Mouse (Mus musculus): Measurements from ENCODE around the gene Zc3hav1. TPM values are rescaled to one million over a fixed set of nuclear protein-coding genes. Genes with fewer than 3 reads are reported as not detected.

Gene Zc3hav1
- total and polyA plus RNA-seq, 2 experiments from 2014 or later, result 2.3 to 7.0 TPM

DNA sequence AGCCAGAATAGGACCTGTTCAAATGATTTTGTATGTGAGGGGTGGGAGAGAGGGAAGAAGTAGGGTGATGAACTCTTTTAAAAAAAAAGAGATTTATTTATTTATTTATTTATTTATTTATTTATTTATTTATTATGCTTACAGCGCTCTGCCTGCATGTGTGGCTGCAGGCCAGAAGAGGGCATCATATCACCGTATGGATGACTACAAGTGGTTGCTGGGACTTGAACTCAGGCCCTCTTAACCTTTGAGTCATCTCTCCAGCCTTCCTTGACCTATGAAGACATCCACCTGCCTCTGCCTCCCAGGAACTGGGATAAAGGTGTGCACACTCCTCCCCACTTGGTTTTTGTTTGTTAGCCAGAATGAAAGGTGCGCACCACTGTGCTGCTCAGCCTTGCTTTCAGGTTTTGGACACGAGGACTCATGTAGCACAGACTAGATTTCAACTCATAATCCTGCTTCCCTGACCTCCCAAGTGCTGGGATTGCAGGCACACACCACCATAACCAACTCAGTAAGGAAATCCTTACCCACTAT, 17.2 kb downstream of the Zc3hav1 start:
- Histone ChIP-seq H3K27me3 (ENCODE audit: insufficient read depth, low read length) (no peaks in the 10 kb centered on the region), H3K4me2 (ENCODE audit: low read depth, low read length) (no peak overlapping the region), H3K4me1 (ENCODE audit: insufficient read depth, low read length) (no peaks in the 10 kb centered on the region), H3K36me3 (ENCODE audit: insufficient read depth, low read length) (no peaks in the 10 kb centered on the region), H3K9me3 (ENCODE audit: low read length) (no peaks in the 10 kb centered on the region), H3K9ac (replicated peaks; ENCODE audit: low read length) (no peak overlapping the region), H3K27ac (no peak overlapping the region), H3K4me3 (ENCODE audit: low read length) (no peak overlapping the region)
- no peak for TF ChIP-seq CTCF (IDR thresholded peaks at IDR 0.05; ENCODE audit: low read depth)
- ATAC-seq (no peak), DNase-seq (ENCODE audit: low spot score) (no peak)
- 90% methylated on average over 4 of the region's 4 CpGs for WGBS

DNA sequence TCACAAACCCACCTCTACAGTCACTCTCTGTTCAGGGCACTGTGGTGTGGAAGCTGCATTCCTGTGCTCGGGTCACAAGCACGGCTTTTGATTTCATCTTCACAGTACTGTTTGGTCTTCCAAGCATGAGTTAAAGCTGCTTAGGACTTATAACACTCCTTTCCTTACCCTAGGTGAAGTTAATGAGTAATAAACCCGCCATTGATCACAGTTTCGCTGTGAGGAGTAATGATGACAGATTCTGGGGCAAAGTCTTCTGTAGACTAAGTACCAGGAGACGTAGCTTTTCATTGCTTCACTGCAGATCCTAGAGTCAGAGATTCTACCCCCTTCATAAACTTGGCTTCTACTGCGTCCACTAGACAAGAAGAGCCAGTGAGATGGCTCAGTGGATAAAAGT, 19.1 kb downstream of the Zc3hav1 start:
- TF ChIP-seq CTCF (IDR thresholded peaks at IDR 0.05; ENCODE audit: low read depth), result no peak
- WGBS, result 86% methylated on average over 6 of the region's 6 CpGs
- Histone ChIP-seq H3K36me3 (ENCODE audit: insufficient read depth, low read length) (no peaks in the 10 kb centered on the region), H3K4me2 (ENCODE audit: low read depth, low read length) (no peak overlapping the region), H3K9ac (replicated peaks; ENCODE audit: low read length) (no peak overlapping the region), H3K27me3 (ENCODE audit: insufficient read depth, low read length) (no peaks in the 10 kb centered on the region), H3K4me1 (ENCODE audit: insufficient read depth, low read length) (no peaks in the 10 kb centered on the region), H3K4me3 (ENCODE audit: low read length) (no peak overlapping the region), H3K9me3 (ENCODE audit: low read length) (no peaks in the 10 kb centered on the region), H3K27ac (no peak overlapping the region)
- ATAC-seq (no peak), DNase-seq (ENCODE audit: low spot score) (no peak)

DNA sequence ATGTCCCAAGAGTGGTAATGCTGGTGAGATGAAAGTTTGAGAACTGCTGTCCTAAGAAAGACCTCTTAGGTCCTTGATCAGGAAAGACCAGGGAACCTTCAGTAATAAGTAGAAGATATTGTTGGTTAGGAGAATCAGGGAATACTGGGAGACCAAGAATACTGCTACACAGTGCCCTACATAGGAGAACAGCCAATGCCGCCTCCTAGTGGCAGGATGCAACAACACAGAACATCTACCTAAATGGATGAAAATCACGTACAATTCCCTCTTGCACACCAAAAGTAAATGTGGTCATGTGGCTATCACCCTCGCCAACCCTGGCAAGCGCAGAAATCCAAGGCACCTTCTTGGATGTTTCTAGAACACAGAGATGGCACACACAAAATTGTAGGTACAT, 27.8 kb downstream of the Zc3hav1 start:
- Histone ChIP-seq H3K9ac (replicated peaks; ENCODE audit: low read length) (no peak overlapping the region), H3K4me2 (ENCODE audit: low read depth, low read length) (no peak overlapping the region), H3K4me1 (ENCODE audit: insufficient read depth, low read length) (no peaks in the 10 kb centered on the region), H3K27me3 (ENCODE audit: insufficient read depth, low read length) (no peaks in the 10 kb centered on the region), H3K36me3 (ENCODE audit: insufficient read depth, low read length) (no peaks in the 10 kb centered on the region), H3K27ac (no peak overlapping the region), H3K9me3 (ENCODE audit: low read length) (no peaks in the 10 kb centered on the region), H3K4me3 (ENCODE audit: low read length) (no peak overlapping the region)
- TF ChIP-seq CTCF (IDR thresholded peaks at IDR 0.05; ENCODE audit: low read depth), result peak; percentile 91
- ATAC-seq (peak; percentile 68; the same call in 1 of the 2 replicates), DNase-seq (ENCODE audit: low spot score) (peak; percentile 78)
- 25% methylated on average over 4 of the region's 4 CpGs for WGBS

DNA sequence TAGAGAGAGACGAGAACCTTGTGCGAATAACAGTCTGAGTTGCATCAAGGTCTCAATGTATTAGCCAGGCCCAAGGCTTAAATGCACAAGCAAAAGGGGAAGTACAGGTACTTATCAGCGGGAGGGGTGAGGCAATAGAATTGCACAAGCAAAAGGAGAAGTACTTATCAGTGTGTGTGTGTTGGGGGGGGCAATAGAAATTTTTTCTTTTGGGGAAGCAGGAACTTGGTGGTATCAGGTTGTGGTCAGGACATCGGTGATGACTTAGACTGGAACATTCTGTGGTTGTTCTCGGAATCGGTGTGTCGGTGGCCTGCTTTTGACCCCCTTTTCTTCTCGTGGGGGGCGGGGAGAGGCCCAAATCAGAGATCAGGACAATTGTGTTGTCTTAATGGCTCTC, 33.8 kb downstream of the Zc3hav1 start:
- Histone ChIP-seq H3K27me3 (ENCODE audit: insufficient read depth, low read length) (no peaks in the 10 kb centered on the region), H3K9ac (replicated peaks; ENCODE audit: low read length) (no peak overlapping the region), H3K9me3 (ENCODE audit: low read length) (no peaks in the 10 kb centered on the region), H3K4me3 (ENCODE audit: low read length) (no peak overlapping the region), H3K4me1 (ENCODE audit: insufficient read depth, low read length) (no peaks in the 10 kb centered on the region), H3K36me3 (ENCODE audit: insufficient read depth, low read length) (no peaks in the 10 kb centered on the region), H3K4me2 (ENCODE audit: low read depth, low read length) (no peak overlapping the region), H3K27ac (no peak overlapping the region)
- WGBS, result 94% methylated on average over 9 of the region's 9 CpGs
- no peak for ATAC-seq
- no peak for DNase-seq (ENCODE audit: low spot score)
- TF ChIP-seq CTCF (IDR thresholded peaks at IDR 0.05; ENCODE audit: low read depth), result no peak

DNA sequence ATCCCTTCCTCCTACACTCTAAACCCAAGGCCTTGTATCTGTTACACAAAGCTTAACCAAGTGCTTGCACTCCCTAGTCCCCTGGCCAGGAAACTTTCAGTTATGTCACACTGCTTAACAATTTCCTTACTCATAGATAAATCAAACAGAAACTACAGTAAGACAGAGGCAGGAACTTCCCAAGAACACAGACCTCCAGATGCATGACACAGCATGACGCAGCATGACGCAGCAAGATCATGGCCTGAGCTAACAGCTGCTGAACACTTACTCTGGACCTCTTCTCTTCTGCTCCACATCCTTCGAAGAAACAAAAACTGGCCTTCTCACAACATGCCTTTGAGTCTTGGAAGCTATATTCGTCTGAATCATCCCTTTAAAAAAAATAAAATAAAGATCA, 38.4 kb downstream of the Zc3hav1 start:
- 94% methylated on average over 4 of the region's 4 CpGs for WGBS
- no peak for ATAC-seq
- no peak overlapping the region for H3K9ac ChIP-seq (replicated peaks; ENCODE audit: low read length)

DNA sequence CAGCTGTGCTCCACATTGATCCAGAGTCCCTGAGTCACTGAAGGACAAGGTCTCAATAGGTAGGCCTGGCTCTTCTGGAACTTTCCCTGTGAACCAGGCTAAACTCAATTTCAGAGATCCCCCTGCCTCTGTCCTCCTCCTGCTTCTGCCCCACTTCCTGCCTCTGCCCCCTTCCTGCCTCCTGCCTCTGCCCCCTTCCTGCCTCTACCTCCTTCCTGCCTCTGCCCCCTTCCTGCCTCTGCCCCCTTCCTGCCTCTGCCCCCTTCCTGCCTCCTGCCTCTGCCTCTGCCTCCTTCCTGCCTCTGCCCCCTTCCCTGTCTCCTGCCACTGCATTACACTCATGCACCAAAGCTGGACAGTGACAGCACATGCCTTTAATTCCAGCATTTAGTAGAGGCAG, 44.7 kb downstream of the Zc3hav1 start:
- no peak for DNase-seq (ENCODE audit: low spot score)
- no peak for TF ChIP-seq CTCF (IDR thresholded peaks at IDR 0.05; ENCODE audit: low read depth)
- Histone ChIP-seq H3K27me3 (ENCODE audit: insufficient read depth, low read length) (no peaks in the 10 kb centered on the region), H3K4me3 (ENCODE audit: low read length) (no peak overlapping the region), H3K9me3 (ENCODE audit: low read length) (no peaks in the 10 kb centered on the region), H3K4me2 (ENCODE audit: low read depth, low read length) (no peak overlapping the region), H3K9ac (replicated peaks; ENCODE audit: low read length) (no peak overlapping the region), H3K27ac (no peak overlapping the region), H3K4me1 (ENCODE audit: insufficient read depth, low read length) (no peaks in the 10 kb centered on the region), H3K36me3 (ENCODE audit: insufficient read depth, low read length) (no peaks in the 10 kb centered on the region)
- ATAC-seq, result no peak

More for the DNA sequence above, 38.4 kb downstream of the Zc3hav1 start:
- no peaks in the 10 kb centered on the region for H3K9me3 ChIP-seq (ENCODE audit: low read length)
- H3K4me1 ChIP-seq (ENCODE audit: insufficient read depth, low read length), result no peaks in the 10 kb centered on the region
- no peak for DNase-seq (ENCODE audit: low spot score)
- no peak overlapping the region for H3K27ac ChIP-seq
- no peak overlapping the region for H3K4me2 ChIP-seq (ENCODE audit: low read depth, low read length)
- no peaks in the 10 kb centered on the region for H3K27me3 ChIP-seq (ENCODE audit: insufficient read depth, low read length)
- no peaks in the 10 kb centered on the region for H3K36me3 ChIP-seq (ENCODE audit: insufficient read depth, low read length)
- H3K4me3 ChIP-seq (ENCODE audit: low read length), result no peak overlapping the region
- TF ChIP-seq CTCF (IDR thresholded peaks at IDR 0.05; ENCODE audit: low read depth), result no peak

DNA sequence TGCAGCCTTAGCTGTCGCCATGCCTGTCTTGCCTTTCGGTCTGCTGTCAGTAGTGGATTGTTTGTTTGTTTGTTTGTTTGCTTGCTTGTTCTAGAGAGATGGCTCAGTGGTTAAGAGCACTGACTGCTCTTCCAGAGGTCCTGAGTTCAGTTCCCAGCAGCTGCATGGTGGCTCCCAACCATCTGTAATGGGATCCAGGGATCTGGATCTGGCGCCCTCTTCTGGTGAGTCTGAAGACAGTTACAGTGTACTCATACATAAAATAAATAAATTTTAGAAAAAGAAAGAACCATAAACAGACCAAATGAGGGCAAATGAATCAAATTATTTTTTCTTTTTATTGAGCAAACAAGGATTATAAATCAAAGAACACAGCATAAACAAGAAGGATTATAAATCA, 49.4 kb downstream of the Zc3hav1 start:
- ATAC-seq, result no peak
- Histone ChIP-seq H3K9ac (replicated peaks; ENCODE audit: low read length) (no peak overlapping the region), H3K36me3 (ENCODE audit: insufficient read depth, low read length) (no peaks in the 10 kb centered on the region), H3K4me2 (ENCODE audit: low read depth, low read length) (no peak overlapping the region), H3K27ac (no peak overlapping the region), H3K4me3 (ENCODE audit: low read length) (no peak overlapping the region), H3K9me3 (ENCODE audit: low read length) (no peaks in the 10 kb centered on the region), H3K4me1 (ENCODE audit: insufficient read depth, low read length) (no peaks in the 10 kb centered on the region), H3K27me3 (ENCODE audit: insufficient read depth, low read length) (no peaks in the 10 kb centered on the region)
- no peak for DNase-seq (ENCODE audit: low spot score)
- WGBS, result 73% methylated on average over 3 of the region's 3 CpGs
- no peak for TF ChIP-seq CTCF (IDR thresholded peaks at IDR 0.05; ENCODE audit: low read depth)
